Mouse (Mus musculus) megakaryocyte, embryonic 14.5 days (primary cell): ENCODE measurements around the gene Cyp11a1.

Experiments
- FLI1 ChIP-seq: IDR thresholded peaks from 2 replicates; pipeline ENCODE4 v1.6.1; 2012; ENCODE audit warnings: low read length, inconsistent platforms, mixed read lengths
- GATA1 ChIP-seq: IDR thresholded peaks from 3 replicates; pipeline ENCODE4 v1.6.1; 2012; ENCODE audit warnings: mixed read lengths, low read length, inconsistent platforms, borderline replicate concordance

DNA sequence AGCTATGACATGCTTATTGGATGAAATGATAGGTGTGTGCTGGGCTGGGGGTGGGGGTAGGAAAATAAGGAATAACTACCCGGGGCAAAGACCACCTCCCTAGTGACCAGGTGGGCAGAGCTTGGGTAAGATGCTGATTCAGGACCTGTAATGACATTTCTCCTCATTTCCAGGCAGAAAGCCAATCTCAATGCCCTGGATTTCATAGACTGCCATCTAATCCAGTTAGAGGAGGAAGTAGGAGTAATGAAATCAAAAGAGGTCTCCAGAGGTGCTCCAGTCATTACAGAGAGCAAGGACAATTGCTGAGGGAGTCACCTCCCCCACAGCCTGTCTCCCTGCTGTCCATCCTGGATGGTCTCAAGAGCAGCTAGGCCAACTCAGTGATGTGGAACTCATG is 53.7 kb downstream of the Cyp11a1 start:
- TF ChIP-seq GATA1, result no peak
- no peak for TF ChIP-seq FLI1
